Mouse (Mus musculus) limb, embryonic 12.5 days (tissue): Measurements from ENCODE around the gene Acsf3. TPM values are rescaled to one million over a fixed set of nuclear protein-coding genes. Genes with fewer than 3 reads are reported as not detected.
A peak's percentile ranks its signal among the peaks of the same experiment; 100 is the strongest.

ENCODE experiments used
- ATAC-seq: fragments of 200-750 bp; cut with Nextera tagmentation; 2 replicates; pipeline ENCODE4 v1.8.0; 2017; ENCODE audit warnings: low read depth, moderate TSS enrichment; ENCODE audit not compliant: insufficient number of reproducible peaks, insufficient read depth, low FRiP score, low TSS enrichment
- H3K27ac ChIP-seq: fragments of 300-500 bp; sonication (generic); 2 replicates; pipeline ENCODE4 v1.5.1; 2016; ENCODE audit warnings: mild to moderate bottlenecking, moderate library complexity
- H3K27me3 ChIP-seq: fragments of 300-500 bp; sonication (generic); 2 replicates; pipeline ENCODE4 v1.6.1; 2016; ENCODE audit warnings: mild to moderate bottlenecking, moderate library complexity
- H3K36me3 ChIP-seq: fragments of 300-500 bp; sonication (generic); 2 replicates; pipeline ENCODE4 v1.6.1; 2016; ENCODE audit warnings: mild to moderate bottlenecking, moderate library complexity
- H3K4me1 ChIP-seq: fragments of 300-500 bp; sonication (generic); replicated peaks from 2 replicates; pipeline ENCODE4 v1.6.1; 2016
- H3K4me2 ChIP-seq: fragments of 300-500 bp; sonication (generic); 2 replicates; pipeline ENCODE4 v1.6.1; 2016; ENCODE audit warnings: mild to moderate bottlenecking, moderate library complexity
- H3K4me3 ChIP-seq: fragments of 300-500 bp; sonication (generic); replicated peaks from 2 replicates; pipeline ENCODE4 v1.5.1; 2016; ENCODE audit warnings: mild to moderate bottlenecking
- H3K9ac ChIP-seq: fragments of 300-500 bp; sonication (generic); replicated peaks from 2 replicates; pipeline ENCODE4 v1.6.1; 2016; ENCODE audit warnings: mild to moderate bottlenecking, moderate library complexity
- H3K9me3 ChIP-seq: fragments of 300-500 bp; sonication (generic); 2 replicates; pipeline ENCODE4 v1.6.1; 2016; ENCODE audit warnings: mild to moderate bottlenecking, moderate library complexity
- WGBS: fragments of 180-500 bp; shearing (Covaris S2); methylation state at CpG from one replicate; pipeline ENCODE4 v1.1.7; 2016; 5-methylcytosine and 5-hydroxymethylcytosine counted together
- polyA plus RNA-seq: library from polyadenylated mRNA; unstranded; fragments of >200 nt; fragmentation: Nextera tagmentation; extraction: Ambion mirVana; gene quantifications from 2 replicates; pipeline ENCODE4 v1.2.1, GENCODE M21; 2016

The Acsf3 gene
- polyA plus RNA-seq, 1 experiment from 2014 or later = 19.3 TPM

- Histone ChIP-seq H3K9ac (0 out of 2 replicates have a peak overlapping the region, but pooled peaks have one; percentile 14), H3K27ac (no peak overlapping the region), H3K4me2 (no peak overlapping the region), H3K9me3 (no peaks in the 10 kb centered on the region), H3K4me3 (no peak overlapping the region), H3K36me3 (peaks cover 50% of the 10 kb centered on the region), H3K4me1 (peaks cover 8% of the 10 kb centered on the region), H3K27me3 (0 out of 2 replicates have a peak, but pooled peaks cover 3% of the 10 kb centered on the region)
- WGBS = 36% methylated on average over 7 of the region's 7 CpGs
- ATAC-seq = no peak
Observed at GRCm38 (mm10) chr8:122814608-122815007, 39.3 kb downstream of the Acsf3 start.

GRCm38 (mm10) chr8:122816965-122817364, 41.7 kb downstream of the Acsf3 start:
- Histone ChIP-seq H3K36me3 (peaks cover 37% of the 10 kb centered on the region), H3K4me3 (no peak overlapping the region), H3K27me3 (0 out of 2 replicates have a peak, but pooled peaks cover 3% of the 10 kb centered on the region), H3K9ac (no peak overlapping the region), H3K27ac (no peak overlapping the region), H3K4me1 (peaks cover 8% of the 10 kb centered on the region), H3K4me2 (no peak overlapping the region), H3K9me3 (no peaks in the 10 kb centered on the region)
- no peak for ATAC-seq
- 92% methylated on average over 6 of the region's 6 CpGs for WGBS

GRCm38 (mm10) chr8:122817724-122818496, 42.6 kb downstream of the Acsf3 start:
- 55% methylated on average over 13 of the region's 13 CpGs for WGBS
- H3K36me3 ChIP-seq = peaks cover 33% of the 10 kb centered on the region
- H3K27ac ChIP-seq = no peak overlapping the region
- no peak for ATAC-seq
- 0 out of 2 replicates have a peak, but pooled peaks cover 3% of the 10 kb centered on the region for H3K27me3 ChIP-seq
- peaks cover 8% of the 10 kb centered on the region for H3K4me1 ChIP-seq
- H3K4me3 ChIP-seq = no peak overlapping the region
- H3K9ac ChIP-seq = no peak overlapping the region; the same call in 1 of the 2 replicates
- H3K9me3 ChIP-seq = no peaks in the 10 kb centered on the region
- no peak overlapping the region for H3K4me2 ChIP-seq

- Histone ChIP-seq H3K9me3 (no peaks in the 10 kb centered on the region), H3K4me3 (no peak overlapping the region), H3K4me2 (no peak overlapping the region), H3K27ac (no peak overlapping the region), H3K27me3 (no peaks in the 10 kb centered on the region), H3K9ac (no peak overlapping the region), H3K4me1 (peaks cover 18% of the 10 kb centered on the region), H3K36me3 (peaks cover 17% of the 10 kb centered on the region)
- 55% methylated on average over 11 of the region's 11 CpGs for WGBS
- no peak for ATAC-seq
Observed at GRCm38 (mm10) chr8:122819776-122820175, 44.5 kb downstream of the Acsf3 start.

GRCm38 (mm10) chr8:122824571-122824970, 49.3 kb downstream of the Acsf3 start:
- no peak for ATAC-seq
- no peaks in the 10 kb centered on the region for H3K27me3 ChIP-seq
- peak overlapping the region; percentile 73 for H3K27ac ChIP-seq
- H3K4me1 ChIP-seq = peaks cover 24% of the 10 kb centered on the region
- no peaks in the 10 kb centered on the region for H3K36me3 ChIP-seq
- H3K4me3 ChIP-seq = no peak overlapping the region
- H3K9ac ChIP-seq = no peak overlapping the region
- WGBS = 12% methylated on average over 5 of the region's 5 CpGs
- no peaks in the 10 kb centered on the region for H3K9me3 ChIP-seq
- H3K4me2 ChIP-seq = no peak overlapping the region

GRCm38 (mm10) chr8:122824986-122825385, 49.7 kb downstream of the Acsf3 start:
- ATAC-seq = no peak
- Histone ChIP-seq H3K4me2 (no peak overlapping the region), H3K27ac (peak overlapping the region; percentile 73), H3K27me3 (no peaks in the 10 kb centered on the region), H3K9me3 (no peaks in the 10 kb centered on the region), H3K4me3 (no peak overlapping the region), H3K9ac (no peak overlapping the region), H3K36me3 (no peaks in the 10 kb centered on the region), H3K4me1 (peaks cover 24% of the 10 kb centered on the region)
- WGBS = 81% methylated on average over 9 of the region's 9 CpGs

GRCm38 (mm10) chr8:122825408-122825807, 50.1 kb downstream of the Acsf3 start:
- H3K4me3 ChIP-seq = no peak overlapping the region
- no peak for ATAC-seq
- no peaks in the 10 kb centered on the region for H3K27me3 ChIP-seq
- WGBS = 87% methylated on average over 8 of the region's 8 CpGs
- no peaks in the 10 kb centered on the region for H3K36me3 ChIP-seq
- peaks cover 24% of the 10 kb centered on the region for H3K4me1 ChIP-seq
- no peaks in the 10 kb centered on the region for H3K9me3 ChIP-seq
- H3K9ac ChIP-seq = no peak overlapping the region
- no peak overlapping the region for H3K4me2 ChIP-seq
- H3K27ac ChIP-seq = peak overlapping the region; percentile 73; the same call in 1 of the 2 replicates

- H3K27ac ChIP-seq = no peak overlapping the region
- no peaks in the 10 kb centered on the region for H3K27me3 ChIP-seq
- ATAC-seq = no peak
- no peaks in the 10 kb centered on the region for H3K36me3 ChIP-seq
- no peak overlapping the region for H3K4me3 ChIP-seq
- H3K4me1 ChIP-seq = peaks cover 18% of the 10 kb centered on the region
- H3K9ac ChIP-seq = no peak overlapping the region
- 75% methylated on average over 3 of the region's 3 CpGs for WGBS
- H3K4me2 ChIP-seq = no peak overlapping the region
- no peaks in the 10 kb centered on the region for H3K9me3 ChIP-seq
Observed at GRCm38 (mm10) chr8:122829396-122829795, 54.1 kb downstream of the Acsf3 start.

- Histone ChIP-seq H3K36me3 (no peaks in the 10 kb centered on the region), H3K4me3 (no peak overlapping the region), H3K4me1 (peaks cover 7% of the 10 kb centered on the region; the same call in 1 of the 2 replicates), H3K27me3 (no peaks in the 10 kb centered on the region), H3K27ac (no peak overlapping the region), H3K9me3 (no peaks in the 10 kb centered on the region), H3K9ac (no peak overlapping the region), H3K4me2 (no peak overlapping the region)
- WGBS = 39% methylated on average over 8 of the region's 8 CpGs
- peak; percentile 8; the same call in 1 of the 2 replicates for ATAC-seq
Observed at GRCm38 (mm10) chr8:122830349-122831061, 55.2 kb downstream of the Acsf3 start.

- no peaks in the 10 kb centered on the region for H3K27me3 ChIP-seq
- H3K27ac ChIP-seq = no peak overlapping the region
- ATAC-seq = no peak
- H3K9ac ChIP-seq = no peak overlapping the region
- H3K36me3 ChIP-seq = no peaks in the 10 kb centered on the region
- no peaks in the 10 kb centered on the region for H3K4me1 ChIP-seq
- WGBS = 85% methylated on average over 8 of the region's 8 CpGs
- H3K9me3 ChIP-seq = no peaks in the 10 kb centered on the region
- no peak overlapping the region for H3K4me2 ChIP-seq
- H3K4me3 ChIP-seq = no peak overlapping the region
Observed at GRCm38 (mm10) chr8:122834416-122834815, 59.1 kb downstream of the Acsf3 start.

- no peaks in the 10 kb centered on the region for H3K27me3 ChIP-seq
- H3K9ac ChIP-seq = no peak overlapping the region
- WGBS = 34% methylated on average over 8 of the region's 8 CpGs
- H3K4me2 ChIP-seq = no peak overlapping the region
- H3K36me3 ChIP-seq = no peaks in the 10 kb centered on the region
- no peak overlapping the region for H3K4me3 ChIP-seq
- H3K4me1 ChIP-seq = no peaks in the 10 kb centered on the region
- no peaks in the 10 kb centered on the region for H3K9me3 ChIP-seq
- ATAC-seq = no peak
- H3K27ac ChIP-seq = no peak overlapping the region
Observed at GRCm38 (mm10) chr8:122834971-122835370, 59.7 kb downstream of the Acsf3 start.
